Mouse (Mus musculus) liver, embryonic 14.5 days (tissue): ENCODE results near the gene Fbxw5.

Experiments
- CTCF ChIP-seq: IDR thresholded peaks from 2 replicates; pipeline ENCODE4 v1.5.1; 2016; ENCODE audit warnings: antibody characterized with exemption, low read depth, control low read depth
- EP300 ChIP-seq: IDR thresholded peaks from 2 replicates; pipeline ENCODE4 v1.6.1; 2016; ENCODE audit warnings: antibody characterized with exemption, low read depth

DNA sequence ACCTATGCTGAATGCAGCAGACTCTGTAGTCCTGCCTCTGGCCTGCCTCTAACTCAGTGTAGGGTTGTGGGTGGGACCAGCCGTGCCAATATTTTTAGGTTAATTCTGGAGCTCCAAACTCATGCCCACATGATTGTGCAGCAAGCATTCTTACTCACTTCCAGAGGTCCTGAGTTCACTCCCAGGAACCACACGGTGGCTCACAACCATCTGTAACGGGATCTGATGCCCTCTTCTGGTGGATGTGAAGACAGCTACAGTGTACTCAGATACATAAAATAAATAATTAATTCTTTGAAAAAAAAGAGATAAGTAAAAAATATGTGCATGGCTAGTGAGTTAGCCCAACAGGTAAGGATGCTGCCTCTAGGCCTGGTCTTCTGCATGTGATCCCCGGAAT lies 4.1 kb upstream of the Fbxw5 start:
- TF ChIP-seq CTCF (peak; percentile 61), EP300 (no peak)
